Mouse (Mus musculus): ENCODE results near the gene Sema4d. TPM values are rescaled to one million over a fixed set of nuclear protein-coding genes. Genes with fewer than 3 reads are reported as not detected.
"Not testable (repeated sequence)": the region's sequence is repeated elsewhere in the genome, so short reads cannot be mapped to it uniquely, and the experiment has no call there.

The Sema4d gene
- polyA plus RNA-seq, 1 experiment = 23.0 TPM

DNA sequence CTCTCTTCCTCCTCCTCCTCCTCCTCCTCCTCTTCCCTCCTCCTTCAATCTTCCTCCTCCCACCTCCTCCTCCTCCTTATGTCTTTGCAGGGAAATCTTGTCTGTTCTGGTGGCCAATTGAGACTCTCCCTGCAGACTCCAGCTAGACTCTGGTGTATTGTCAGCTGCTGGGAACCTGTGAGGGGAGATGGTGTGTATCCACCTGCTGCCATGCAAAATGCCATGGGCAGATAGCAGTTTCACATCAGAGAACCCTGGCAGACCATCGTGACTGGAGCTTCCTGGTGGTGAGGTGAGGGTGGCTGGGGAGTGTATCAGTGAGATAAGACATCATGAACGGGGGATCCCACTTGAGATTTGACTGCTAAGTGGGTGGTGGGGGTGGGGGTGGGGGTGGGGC, 41.0 kb upstream of the Sema4d start:
- 18% methylated on average over 2 of the region's 2 CpGs for WGBS
- Histone ChIP-seq H3K4me1 (ENCODE audit: control insufficient read depth, insufficient read depth, low read length) (peaks cover 2% of the 10 kb centered on the region; the same call in 1 of the 2 replicates), H3K27ac (ENCODE audit: control insufficient read depth, insufficient read depth, low read depth, low read length, poor library complexity) (no peak overlapping the region), H3K4me3 (replicated peaks; ENCODE audit: control insufficient read depth, low read depth, low read length) (no peak overlapping the region)
- TF ChIP-seq CTCF (IDR thresholded peaks at IDR 0.05; ENCODE audit: control insufficient read depth, insufficient read depth, low read length) (no peak), POLR2A (IDR thresholded peaks at IDR 0.05; ENCODE audit: borderline replicate concordance, control insufficient read depth, low read depth, low read length) (no peak)

DNA sequence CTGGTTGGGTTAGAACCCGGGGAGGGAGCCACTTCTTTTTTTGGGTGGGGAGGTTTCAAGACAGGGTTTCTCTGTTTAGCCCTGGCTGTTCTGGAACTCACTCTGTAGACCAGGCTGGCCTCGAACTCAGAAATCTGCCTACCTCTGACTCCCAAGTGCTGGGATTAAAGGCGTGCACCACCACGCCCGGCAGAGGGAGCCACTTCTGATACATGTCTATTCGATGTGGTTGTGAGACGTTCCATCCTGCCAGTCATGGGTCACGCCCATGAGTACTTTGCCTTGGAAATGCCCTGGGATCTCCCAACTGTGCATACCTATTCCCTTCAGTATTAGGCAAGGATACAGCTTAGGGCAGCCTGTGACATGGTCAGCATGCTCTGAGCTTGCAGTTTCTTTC, 40.5 kb upstream of the Sema4d start:
- WGBS = 54% methylated on average over 8 of the region's 8 CpGs
- H3K4me1 ChIP-seq (ENCODE audit: control insufficient read depth, insufficient read depth, low read length); H3K4me3 ChIP-seq (replicated peaks; ENCODE audit: control insufficient read depth, low read depth, low read length); H3K27ac ChIP-seq (ENCODE audit: control insufficient read depth, insufficient read depth, low read depth, low read length, poor library complexity): not testable (repeated sequence)

DNA sequence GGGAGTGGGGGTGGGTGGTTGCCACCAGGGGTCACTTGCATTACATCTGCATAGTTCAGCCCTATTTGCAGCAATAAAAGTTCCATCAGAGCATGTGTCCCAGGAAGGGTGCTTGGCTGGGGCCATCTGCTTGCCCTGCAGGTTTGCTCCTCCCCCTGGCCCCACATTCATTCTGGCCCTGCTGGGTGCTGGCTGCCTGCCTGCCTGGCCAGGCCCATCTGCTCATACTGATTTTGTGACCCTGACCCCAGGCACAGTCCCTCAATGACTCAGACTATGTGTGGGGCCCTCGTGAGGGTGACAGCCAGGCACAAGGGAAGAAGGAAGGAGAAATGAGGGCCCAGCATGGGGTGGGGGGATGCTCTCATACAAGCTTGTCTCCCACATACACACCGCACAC, 40.1 kb upstream of the Sema4d start:
- Histone ChIP-seq H3K27ac (ENCODE audit: control insufficient read depth, insufficient read depth, low read depth, low read length, poor library complexity) (no peak overlapping the region), H3K4me1 (ENCODE audit: control insufficient read depth, insufficient read depth, low read length) (peaks cover 2% of the 10 kb centered on the region; the same call in 1 of the 2 replicates), H3K4me3 (replicated peaks; ENCODE audit: control insufficient read depth, low read depth, low read length) (no peak overlapping the region)
- 56% methylated on average over 2 of the region's 2 CpGs for WGBS
- TF ChIP-seq CTCF (IDR thresholded peaks at IDR 0.05; ENCODE audit: control insufficient read depth, insufficient read depth, low read length) (no peak), POLR2A (IDR thresholded peaks at IDR 0.05; ENCODE audit: borderline replicate concordance, control insufficient read depth, low read depth, low read length) (no peak)

DNA sequence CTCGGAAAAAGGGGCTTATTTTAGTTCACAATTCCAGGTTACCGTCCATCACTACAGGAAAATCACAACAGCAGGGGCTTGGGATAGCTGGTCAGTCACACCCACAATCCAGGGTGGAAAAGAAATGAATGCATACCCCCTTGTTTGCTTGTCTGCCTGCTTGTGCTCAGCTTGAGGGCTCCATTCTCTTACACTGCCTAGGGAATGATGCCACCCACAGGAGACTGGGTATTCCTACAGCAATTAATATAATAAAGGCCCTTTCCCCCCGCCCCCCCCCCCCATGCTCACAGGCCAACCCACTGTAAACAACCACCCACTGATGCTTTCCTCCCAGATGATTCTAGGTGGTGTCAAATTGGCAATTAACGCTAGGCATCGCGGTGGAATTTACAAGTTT, 38.9 kb upstream of the Sema4d start:
- WGBS = 84% methylated on average over 6 of the region's 6 CpGs
- Histone ChIP-seq H3K4me3 (replicated peaks; ENCODE audit: control insufficient read depth, low read depth, low read length) (no peak overlapping the region), H3K4me1 (ENCODE audit: control insufficient read depth, insufficient read depth, low read length) (no peaks in the 10 kb centered on the region; the same call in 1 of the 2 replicates), H3K27ac (ENCODE audit: control insufficient read depth, insufficient read depth, low read depth, low read length, poor library complexity) (no peak overlapping the region)
- no peak for TF ChIP-seq CTCF (IDR thresholded peaks at IDR 0.05; ENCODE audit: control insufficient read depth, insufficient read depth, low read length)
- no peak for TF ChIP-seq POLR2A (IDR thresholded peaks at IDR 0.05; ENCODE audit: borderline replicate concordance, control insufficient read depth, low read depth, low read length)

DNA sequence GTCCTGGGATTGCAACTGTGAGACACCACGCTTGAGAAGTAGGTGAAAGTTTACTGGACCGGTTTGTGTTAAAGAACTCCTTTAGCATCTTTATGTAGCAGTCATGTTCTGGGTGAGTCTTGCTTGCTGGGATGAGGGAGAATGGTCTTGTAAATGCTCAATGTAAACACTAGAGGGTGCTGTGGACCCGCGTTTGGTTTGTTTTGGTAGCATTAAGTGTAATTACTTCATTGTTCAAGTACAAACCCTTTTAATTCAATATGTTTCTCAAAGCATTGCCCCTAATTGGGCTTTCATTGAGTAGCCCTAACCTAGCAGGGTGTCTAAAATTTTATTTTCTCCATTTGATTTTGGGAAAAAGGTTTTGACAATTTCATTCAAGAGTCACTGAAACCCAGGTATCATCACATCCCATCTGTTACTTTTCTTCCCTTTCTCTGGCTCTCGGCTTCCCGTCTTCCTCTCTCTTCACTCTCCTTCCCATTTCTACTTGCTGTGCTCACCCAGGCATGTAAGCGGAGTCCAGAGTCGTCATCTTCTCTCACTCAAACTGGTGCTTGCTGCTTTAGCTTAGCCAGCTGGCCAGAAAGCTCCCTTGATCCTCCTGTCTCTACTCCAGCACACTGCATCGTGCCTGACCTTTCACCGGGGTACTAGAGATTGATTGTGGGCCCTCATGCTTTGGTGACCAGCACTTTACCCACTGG, 37.4 kb upstream of the Sema4d start:
- WGBS = 29% methylated on average over 10 of the region's 10 CpGs
- no peaks in the 10 kb centered on the region for H3K4me1 ChIP-seq (ENCODE audit: control insufficient read depth, insufficient read depth, low read length)
- H3K4me3 ChIP-seq (replicated peaks; ENCODE audit: control insufficient read depth, low read depth, low read length) = no peak overlapping the region
- TF ChIP-seq POLR2A (IDR thresholded peaks at IDR 0.05; ENCODE audit: borderline replicate concordance, control insufficient read depth, low read depth, low read length) (no peak), CTCF (IDR thresholded peaks at IDR 0.05; ENCODE audit: control insufficient read depth, insufficient read depth, low read length) (peak; percentile 28; the same call in 1 of the 2 replicates)
- H3K27ac ChIP-seq (ENCODE audit: control insufficient read depth, insufficient read depth, low read depth, low read length, poor library complexity) = no peak overlapping the region

DNA sequence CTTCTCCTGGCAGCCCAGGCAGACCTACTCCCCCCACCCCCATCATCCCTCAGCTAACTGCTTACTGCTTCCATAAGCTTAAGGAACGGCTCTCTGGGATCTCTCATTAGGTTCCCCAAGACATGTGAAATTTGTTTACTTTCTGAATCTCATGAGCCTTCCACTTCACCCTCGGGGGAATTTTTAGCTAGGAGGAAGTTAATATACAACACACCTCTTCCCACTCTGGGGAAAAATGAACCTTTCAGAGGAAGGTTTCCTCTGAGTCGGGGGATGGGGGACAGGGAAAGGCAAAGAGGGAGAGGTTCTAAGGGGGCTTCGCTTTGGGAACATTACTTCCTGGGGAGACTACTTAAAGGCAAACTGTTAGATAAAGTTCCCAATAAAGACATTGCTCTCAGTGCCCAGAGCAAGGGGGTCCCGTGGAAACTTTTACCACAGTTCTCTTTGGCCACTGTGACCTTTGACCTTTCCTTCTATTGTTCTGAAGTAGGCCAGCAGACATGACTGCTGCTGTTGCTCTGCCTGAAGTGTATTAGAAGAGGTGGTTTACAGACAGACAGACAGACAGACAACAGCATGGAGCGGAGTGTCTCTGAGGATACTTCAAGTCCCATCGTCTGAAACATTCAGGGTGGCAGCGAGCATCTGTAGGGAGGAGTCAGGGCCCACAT, 30.4 kb upstream of the Sema4d start:
- no peak for TF ChIP-seq CTCF (IDR thresholded peaks at IDR 0.05; ENCODE audit: control insufficient read depth, insufficient read depth, low read length)
- TF ChIP-seq POLR2A (IDR thresholded peaks at IDR 0.05; ENCODE audit: borderline replicate concordance, control insufficient read depth, low read depth, low read length) = no peak
- WGBS = 63% methylated on average over 8 of the region's 8 CpGs

DNA sequence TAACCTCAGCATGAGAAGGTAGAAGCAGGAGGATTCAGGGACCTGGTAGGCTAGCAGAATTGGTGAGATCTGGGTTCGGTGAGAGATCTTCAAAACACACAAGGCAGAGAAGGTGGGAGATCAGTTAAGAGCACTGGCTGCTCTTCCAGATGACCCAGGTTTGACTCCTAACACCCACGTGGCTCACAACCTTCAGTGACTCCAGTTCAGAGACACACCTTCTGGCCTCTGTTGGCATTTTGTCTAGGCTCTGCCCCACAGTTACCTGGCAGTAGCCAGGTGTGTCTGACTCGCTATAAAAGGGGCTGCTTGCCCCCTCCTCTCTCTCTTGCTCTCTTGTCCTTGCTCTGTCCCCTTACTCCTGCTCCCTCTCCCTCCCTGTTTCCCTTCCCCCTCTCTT, 28.4 kb upstream of the Sema4d start:
- H3K4me1 ChIP-seq (ENCODE audit: control insufficient read depth, insufficient read depth, low read length) = no peaks in the 10 kb centered on the region

More for the DNA sequence above, 30.4 kb upstream of the Sema4d start:
- no peaks in the 10 kb centered on the region for H3K4me1 ChIP-seq (ENCODE audit: control insufficient read depth, insufficient read depth, low read length)
- H3K4me3 ChIP-seq (replicated peaks; ENCODE audit: control insufficient read depth, low read depth, low read length) = no peak overlapping the region
- no peak overlapping the region for H3K27ac ChIP-seq (ENCODE audit: control insufficient read depth, insufficient read depth, low read depth, low read length, poor library complexity)

DNA sequence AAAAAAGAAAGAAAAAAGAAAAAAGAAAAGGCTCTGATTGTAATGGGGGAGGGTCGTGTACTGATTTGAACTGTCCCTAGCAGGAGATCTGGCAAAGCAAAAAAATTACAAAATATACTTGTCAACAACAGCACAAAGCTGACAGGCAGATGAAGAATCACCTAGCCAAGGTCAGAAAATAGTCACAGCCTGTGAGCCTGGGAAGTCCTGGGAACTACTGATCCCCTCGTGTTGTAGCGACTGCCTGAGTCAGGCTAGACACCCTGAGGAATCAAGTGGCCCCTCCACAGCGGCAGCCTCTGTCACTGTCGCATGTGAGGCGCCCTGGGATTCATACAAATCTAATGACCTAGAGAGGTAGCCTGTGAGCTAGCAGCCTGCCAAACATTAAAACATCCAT, 25.8 kb upstream of the Sema4d start:
- Histone ChIP-seq H3K4me3 (replicated peaks; ENCODE audit: control insufficient read depth, low read depth, low read length) (no peak overlapping the region), H3K4me1 (ENCODE audit: control insufficient read depth, insufficient read depth, low read length) (peaks cover 1% of the 10 kb centered on the region; the same call in 1 of the 2 replicates), H3K27ac (ENCODE audit: control insufficient read depth, insufficient read depth, low read depth, low read length, poor library complexity) (no peak overlapping the region)
- 80% methylated on average over 6 of the region's 6 CpGs for WGBS
- no peak for TF ChIP-seq POLR2A (IDR thresholded peaks at IDR 0.05; ENCODE audit: borderline replicate concordance, control insufficient read depth, low read depth, low read length)
- TF ChIP-seq CTCF (IDR thresholded peaks at IDR 0.05; ENCODE audit: control insufficient read depth, insufficient read depth, low read length) = no peak

More for the DNA sequence above, 28.4 kb upstream of the Sema4d start:
- H3K27ac ChIP-seq (ENCODE audit: control insufficient read depth, insufficient read depth, low read depth, low read length, poor library complexity) = no peak overlapping the region
- no peak overlapping the region for H3K4me3 ChIP-seq (replicated peaks; ENCODE audit: control insufficient read depth, low read depth, low read length)
- WGBS = 78% methylated on average over 3 of the region's 3 CpGs
- no peak for TF ChIP-seq CTCF (IDR thresholded peaks at IDR 0.05; ENCODE audit: control insufficient read depth, insufficient read depth, low read length)
- TF ChIP-seq POLR2A (IDR thresholded peaks at IDR 0.05; ENCODE audit: borderline replicate concordance, control insufficient read depth, low read depth, low read length) = no peak
